8 mouse cellular contexts compared by ENCODE assay signal in the genomic region with DNA sequence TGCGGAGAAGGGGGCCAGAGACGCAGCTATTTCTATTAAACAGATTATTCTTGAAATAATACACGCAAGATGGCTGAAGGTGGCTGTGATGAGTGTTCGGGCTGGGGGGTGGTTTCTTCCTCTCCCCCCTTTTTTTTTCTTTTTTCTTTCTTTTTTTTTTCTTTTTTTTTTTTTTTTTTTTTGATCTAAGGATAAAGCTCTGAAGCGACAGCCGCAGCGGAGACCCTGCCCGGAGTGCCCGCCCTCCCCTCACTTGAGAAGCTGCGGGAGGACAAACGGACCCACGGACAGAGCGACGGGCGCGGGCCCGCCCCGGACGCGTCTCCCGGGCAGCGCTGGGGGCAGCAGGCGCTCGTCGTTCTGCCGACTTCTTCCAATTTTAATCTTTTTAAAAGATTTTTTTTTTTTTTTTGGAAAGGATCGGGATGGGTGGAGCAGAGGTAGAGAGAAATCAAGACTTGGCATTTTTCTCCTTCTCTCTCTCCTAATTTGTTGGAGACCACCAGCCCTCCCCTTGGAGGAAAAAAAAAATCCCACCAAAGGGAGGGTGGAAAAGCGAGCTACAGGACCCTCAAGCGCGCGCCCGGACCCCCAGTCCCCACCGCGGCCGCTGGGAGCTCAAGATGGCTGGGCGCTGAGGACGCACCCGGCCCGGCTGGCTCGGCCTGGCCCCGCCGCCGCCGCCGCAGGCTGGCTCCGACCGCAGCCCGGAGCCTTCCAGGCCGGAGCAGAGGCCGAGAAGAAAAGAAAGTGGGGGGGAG. TPM values are rescaled to one million over a fixed set of nuclear protein-coding genes. Genes with fewer than 3 reads are reported as not detected.
DNase-seq lines count a peak whose midpoint lies in the region; ATAC-seq and TF ChIP-seq lines count a peak whose summit lies in the region.

No protein-coding gene starts in this region.

- H3K9me3 ChIP-seq in kidney, embryonic 16.5 days (ENCODE audit: low read length): no peaks in the 10 kb centered on the region
- no peaks in the 10 kb centered on the region for H3K9me3 ChIP-seq in MEL (replicated peaks; ENCODE audit: insufficient read depth, low read length)
- no peaks in the 10 kb centered on the region for H3K9me3 ChIP-seq in heart, embryonic 15.5 days (replicated peaks)

- TF ChIP-seq EP300 in MEL (IDR thresholded peaks at IDR 0.05; ENCODE audit: low read depth in 1 of 2, low read length in 2 of 2): no peak; a peak in 1 of 4 replicates

- peak overlapping the region; percentile 93 for H3K4me3 ChIP-seq in kidney, embryonic 16.5 days (ENCODE audit: low read length)
- H3K4me3 ChIP-seq in MEL (ENCODE audit: control insufficient read depth in 1 of 2, insufficient read depth in 1 of 2, low read depth in 2 of 2, low read length in 2 of 2): peak overlapping the region; percentile 76 to 82
- H3K4me3 ChIP-seq in cortical plate, adult 2 months (ENCODE audit: insufficient read depth, low read length): peak overlapping the region; percentile 84
- H3K4me3 ChIP-seq in heart, embryonic 15.5 days: peak overlapping the region; percentile 93
- H3K4me3 ChIP-seq in olfactory bulb, adult 2 months (ENCODE audit: insufficient read depth, low read depth, low read length): peak overlapping the region; percentile 90

- no peak for TF ChIP-seq CTCF in MEL (IDR thresholded peaks at IDR 0.05 in 2 of 3, conservative IDR thresholded peaks at IDR 0.05 in 1 of 3; ENCODE audit: control insufficient read depth in 1 of 3, insufficient read depth in 1 of 3, low read depth in 2 of 3, low read length in 3 of 3, poor library complexity in 1 of 3, severe bottlenecking in 1 of 3)
- TF ChIP-seq CTCF in cortical plate, adult 2 months (IDR thresholded peaks at IDR 0.05; ENCODE audit: extremely low read depth, insufficient read depth, low read length): no peak
- no peak for TF ChIP-seq CTCF in olfactory bulb, adult 2 months (IDR thresholded peaks at IDR 0.05; ENCODE audit: insufficient read depth, low read depth, low read length)

- peak overlapping the region; percentile 99 for H3K9ac ChIP-seq in kidney, embryonic 16.5 days (replicated peaks; ENCODE audit: low read length)
- H3K9ac ChIP-seq in MEL (ENCODE audit: control insufficient read depth, low read depth, low read length, poor library complexity, severe bottlenecking): peak overlapping the region; percentile 97
- peak overlapping the region; percentile 93 for H3K9ac ChIP-seq in heart, embryonic 15.5 days

- WGBS in kidney, embryonic 16.5 days: under 1% methylated on average over 48 of the region's 50 CpGs
- WGBS in heart, embryonic 15.5 days: under 1% methylated on average over 41 of the region's 50 CpGs
- under 1% methylated on average over 46 of the region's 50 CpGs for WGBS in olfactory bulb, adult 2 months

- H3K27ac ChIP-seq in kidney, embryonic 16.5 days (ENCODE audit: low read length): peak overlapping the region; percentile 100
- peak overlapping the region; percentile 96 for H3K27ac ChIP-seq in MEL (ENCODE audit: control insufficient read depth, low read depth, low read length)
- peak overlapping the region; percentile 99 for H3K27ac ChIP-seq in cortical plate, adult 2 months (ENCODE audit: insufficient read depth, low read length)
- H3K27ac ChIP-seq in heart, embryonic 15.5 days: peak overlapping the region; percentile 100
- H3K27ac ChIP-seq in olfactory bulb, adult 2 months (ENCODE audit: insufficient read depth, low read depth, low read length): peak overlapping the region; percentile 98

- TF ChIP-seq RAD21 in MEL (IDR thresholded peaks at IDR 0.05; ENCODE audit: low read depth, low read length): no peak

- peaks cover 22% of the 10 kb centered on the region for H3K4me1 ChIP-seq in kidney, embryonic 16.5 days (ENCODE audit: insufficient read depth, low read length)
- peaks cover 5 to 18% of the 10 kb centered on the region in 2 experiments; a peak in 3 of 4 replicates for H3K4me1 ChIP-seq in MEL (ENCODE audit: control insufficient read depth in 1 of 2, insufficient read depth in 2 of 2, low read length in 2 of 2)
- peaks cover 6% of the 10 kb centered on the region for H3K4me1 ChIP-seq in cortical plate, adult 2 months (ENCODE audit: control insufficient read depth, insufficient read depth, low read length)
- H3K4me1 ChIP-seq in heart, embryonic 15.5 days (replicated peaks): peaks cover 20% of the 10 kb centered on the region
- peaks cover 10% of the 10 kb centered on the region for H3K4me1 ChIP-seq in olfactory bulb, adult 2 months (ENCODE audit: control insufficient read depth, insufficient read depth, low read length)

- DNase-seq in kidney, adult 9 months: no peak
- DNase-seq in MEL (ENCODE audit: low read depth, low spot score) (peak; percentile 71), liver (peak; percentile 52)
- DNase-seq in frontal cortex, postnatal 25 days (ENCODE audit: low spot score in 2 of 2): no peak

- peak overlapping the region; percentile 79 for H3K4me2 ChIP-seq in kidney, embryonic 16.5 days (replicated peaks; ENCODE audit: low read depth, low read length)
- peak overlapping the region; percentile 95 for H3K4me2 ChIP-seq in heart, embryonic 15.5 days

- H3K79me2 ChIP-seq in MEL (ENCODE audit: control insufficient read depth, insufficient read depth, low read length, poor library complexity): peaks cover 50% of the 10 kb centered on the region

- no peaks in the 10 kb centered on the region for H3K27me3 ChIP-seq in kidney, embryonic 16.5 days (ENCODE audit: insufficient read depth, low read length)
- no peaks in the 10 kb centered on the region for H3K27me3 ChIP-seq in MEL (ENCODE audit: control insufficient read depth in 1 of 2, insufficient read depth in 2 of 2, low read length in 2 of 2)
- no peaks in the 10 kb centered on the region for H3K27me3 ChIP-seq in heart, embryonic 15.5 days

- H3K36me3 ChIP-seq in kidney, embryonic 16.5 days (ENCODE audit: insufficient read depth, low read length): peaks cover 7% of the 10 kb centered on the region; the same call in 1 of the 2 replicates
- H3K36me3 ChIP-seq in MEL (ENCODE audit: control insufficient read depth in 1 of 2, insufficient read depth in 2 of 2, low read length in 2 of 2): peaks cover 0 to 13% of the 10 kb centered on the region in 2 experiments; a peak in 2 of 4 replicates
- peaks cover 3% of the 10 kb centered on the region; the same call in 1 of the 2 replicates for H3K36me3 ChIP-seq in heart, embryonic 15.5 days

- ATAC-seq in kidney, embryonic 16.5 days (ENCODE audit: low FRiP score, low TSS enrichment): peak; percentile 33
- ATAC-seq in heart, embryonic 15.5 days (replicated peaks; ENCODE audit: insufficient number of reproducible peaks, insufficient read depth, low FRiP score, low read depth): peak; percentile 8

- peak in 1 of 2 experiments; percentile 32; a peak in 2 of 4 replicates for TF ChIP-seq POLR2A in MEL (IDR thresholded peaks at IDR 0.05; ENCODE audit: control insufficient read depth in 1 of 2, insufficient read depth in 1 of 2, low read depth in 1 of 2, low read length in 2 of 2, poor library complexity in 1 of 2)
- TF ChIP-seq POLR2A in cortical plate, adult 2 months (IDR thresholded peaks at IDR 0.05; ENCODE audit: extremely low read depth, insufficient read depth, low read length): no peak
- TF ChIP-seq POLR2A in olfactory bulb, adult 2 months (IDR thresholded peaks at IDR 0.05; ENCODE audit: insufficient read depth, low read depth, low read length): 0 out of 2 replicates have a peak, but pooled peaks have one; percentile 8

TF ChIP-seq in MEL, 35 proteins besides CTCF, POLR2A, EP300 and RAD21:
- TF ChIP-seq USF1 (IDR thresholded peaks at IDR 0.05; ENCODE audit: low read depth, low read length) (no peak), MXI1 (IDR thresholded peaks at IDR 0.05; ENCODE audit: low read depth, low read length) (peak; percentile 56), RCOR1 (IDR thresholded peaks at IDR 0.05; ENCODE audit: low read depth, low read length) (no peak), USF2 (IDR thresholded peaks at IDR 0.05; ENCODE audit: borderline replicate concordance in 1 of 2, insufficient read depth in 1 of 2, low read depth in 1 of 2, low read length in 2 of 2) (no peak), ZKSCAN1 (IDR thresholded peaks at IDR 0.05; ENCODE audit: low read depth, low read length) (no peak), MAX (IDR thresholded peaks at IDR 0.05; ENCODE audit: low read length) (no peak), JUND (IDR thresholded peaks at IDR 0.05; ENCODE audit: low read depth, low read length) (no peak), CHD2 (IDR thresholded peaks at IDR 0.05; ENCODE audit: low read length) (no peak), NRF1 (IDR thresholded peaks at IDR 0.05; ENCODE audit: insufficient read depth, low read depth, low read length, poor library complexity, severe bottlenecking) (no peak), ZMIZ1 (IDR thresholded peaks at IDR 0.05; ENCODE audit: low read depth, low read length) (no peak), SMC3 (IDR thresholded peaks at IDR 0.05; ENCODE audit: low read depth, low read length) (no peak), HCFC1 (IDR thresholded peaks at IDR 0.05; ENCODE audit: low read depth, low read length) (0 out of 2 replicates have a peak, but pooled peaks have one; percentile 9), GABPA (IDR thresholded peaks at IDR 0.05; ENCODE audit: low read depth, low read length) (no peak), MYB (IDR thresholded peaks at IDR 0.05; ENCODE audit: low read depth, low read length) (no peak), ZNF384 (IDR thresholded peaks at IDR 0.05; ENCODE audit: low read depth, low read length) (peak; percentile 84), KAT2A (conservative IDR thresholded peaks at IDR 0.05; ENCODE audit: low read depth, low read length) (no peak), NELFE (IDR thresholded peaks at IDR 0.05; ENCODE audit: low read depth, low read length) (peak; percentile 34; the same call in 1 of the 2 replicates), ELF1 (IDR thresholded peaks at IDR 0.05; ENCODE audit: low read depth, low read length) (no peak), MAFK (IDR thresholded peaks at IDR 0.05; ENCODE audit: borderline replicate concordance, low read depth, low read length) (no peak), CHD1 (IDR thresholded peaks at IDR 0.05; ENCODE audit: low read depth, low read length) (peak; percentile 94), UBTF (IDR thresholded peaks at IDR 0.05; ENCODE audit: borderline replicate concordance, insufficient read depth, low read depth, low read length) (peak; percentile 82; the same call in 1 of the 2 replicates)

RNA-seq across cellular contexts. Expression of a gene that starts 0.7 kb away (rescaled TPM):
- polyA plus RNA-seq in kidney, embryonic 16.5 days (2015; fragmentation: Nextera tagmentation; extraction: Ambion mirVana): 22.2 and 26.0 TPM in 2 replicates
- total RNA-seq in MEL (2012; rRNA removed): 19.1 and 21.2 TPM in 2 replicates
- 10 to 100 TPM in 1 of 2 experiments, not detected in 1; 57.2 TPM for polyA plus RNA-seq in MEL (2012; ENCODE audit: insufficient read depth in 1 of 2, insufficient read length in 2 of 2, low read depth in 1 of 2, low replicate concordance in 2 of 2, missing spikeins in 1 of 2)
- polyA plus RNA-seq in cortical plate, adult 2 months (2012; rRNA removed): 44.7 and 47.1 TPM in 2 replicates
- 15.9 and 19.2 TPM in 2 replicates for polyA plus RNA-seq in heart, embryonic 15.5 days (2015; fragmentation: Nextera tagmentation; extraction: Ambion mirVana)
- polyA plus RNA-seq in olfactory bulb, adult 2 months (2012; ENCODE audit: insufficient read depth, insufficient read length, low replicate concordance, missing spikeins): not detected in 2 replicates

Comparison
In these comparisons a context has a peak if more than half of its experiments do, and no peak if none do; other contexts are left out.
1. DNase-seq: peak in MEL (single experiment) and liver (single experiment); none in kidney, adult 9 months (single experiment) and frontal cortex, postnatal 25 days (0 of 2).
2. Peak in every context shown above with its lines, with median percentiles within 50 percentile points of each other: H3K27ac ChIP-seq, H3K4me3 ChIP-seq and H3K9ac ChIP-seq.